ENCODE assay signal across 24 mouse cellular contexts in the genomic region with DNA sequence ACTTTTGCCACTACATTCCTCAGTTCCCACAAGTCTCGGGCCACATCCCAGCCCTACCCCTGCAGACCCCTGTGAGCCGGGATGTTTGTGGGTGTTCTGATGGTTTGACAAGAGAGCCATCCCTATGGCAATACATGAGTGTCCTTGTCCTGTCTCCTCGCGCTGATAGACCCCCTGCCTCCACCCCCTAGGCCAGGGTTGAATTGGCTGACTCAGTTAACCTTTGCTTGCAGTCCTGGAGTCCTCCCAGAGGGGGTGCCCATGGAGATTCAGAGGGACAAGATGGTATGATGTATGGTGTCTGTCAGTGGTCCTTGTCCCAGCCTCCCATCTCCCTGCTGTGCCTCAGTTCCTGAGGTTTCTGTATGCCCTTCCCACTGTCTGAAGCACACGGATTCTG. TPM values are rescaled to one million over a fixed set of nuclear protein-coding genes. Genes with fewer than 3 reads are reported as not detected.
DNase-seq lines count a peak whose midpoint lies in the region; ATAC-seq lines count a peak whose summit lies in the region.
"Had no signal": no experiment of that assay in that cellular context is flagged by ENCODE, and none has a peak within 500 bp of the region (broad histone marks: within the 10 kb centered on the region; RNA-seq: fewer than 3 reads in every experiment).

No protein-coding gene starts in this region.

- no peak overlapping the region for H3K4me2 ChIP-seq in hindbrain, embryonic 12.5 days (replicated peaks)
- H3K4me2 ChIP-seq in hindbrain, embryonic 16.5 days (ENCODE audit: low read length), result no peak overlapping the region
- H3K4me2 ChIP-seq in hindbrain, embryonic 13.5 days, result no peak overlapping the region
- no peak overlapping the region for H3K4me2 ChIP-seq in hindbrain, embryonic 14.5 days (replicated peaks)
- no peak overlapping the region for H3K4me2 ChIP-seq in limb, embryonic 11.5 days (ENCODE audit: low read depth, severe bottlenecking)

- H3K4me3 ChIP-seq in hindbrain, embryonic 12.5 days, result no peak overlapping the region
- no peak overlapping the region for H3K4me3 ChIP-seq in hindbrain, embryonic 16.5 days (ENCODE audit: low read length)
- H3K4me3 ChIP-seq in hindbrain, embryonic 13.5 days, result no peak overlapping the region
- H3K4me3 ChIP-seq in hindbrain, embryonic 14.5 days (replicated peaks; ENCODE audit: low read length), result no peak overlapping the region
- no peak overlapping the region for H3K4me3 ChIP-seq in limb, embryonic 11.5 days (ENCODE audit: low read depth, low read length)
- no peak overlapping the region for H3K4me3 ChIP-seq in limb, embryonic 10.5 days

- peaks cover 16% of the 10 kb centered on the region for H3K4me1 ChIP-seq in hindbrain, embryonic 12.5 days
- H3K4me1 ChIP-seq in hindbrain, embryonic 16.5 days (ENCODE audit: control insufficient read depth, insufficient read depth, low read depth, low read length), result peaks cover 11% of the 10 kb centered on the region
- H3K4me1 ChIP-seq in hindbrain, embryonic 13.5 days (replicated peaks), result peaks cover 13% of the 10 kb centered on the region
- H3K4me1 ChIP-seq in hindbrain, embryonic 14.5 days (replicated peaks; ENCODE audit: control insufficient read depth, insufficient read depth, low read length), result peaks cover 6% of the 10 kb centered on the region
- peaks cover 6% of the 10 kb centered on the region for H3K4me1 ChIP-seq in limb, embryonic 11.5 days (ENCODE audit: control insufficient read depth, insufficient read depth, low read length)
- peaks cover 12% of the 10 kb centered on the region for H3K4me1 ChIP-seq in limb, embryonic 10.5 days

- H3K9me3 ChIP-seq in hindbrain, embryonic 12.5 days (replicated peaks), result no peaks in the 10 kb centered on the region
- H3K9me3 ChIP-seq in hindbrain, embryonic 16.5 days (ENCODE audit: control insufficient read depth, low read length), result no peaks in the 10 kb centered on the region
- no peaks in the 10 kb centered on the region for H3K9me3 ChIP-seq in hindbrain, embryonic 13.5 days
- no peaks in the 10 kb centered on the region for H3K9me3 ChIP-seq in hindbrain, embryonic 14.5 days (ENCODE audit: control insufficient read depth, low read length)
- no peaks in the 10 kb centered on the region for H3K9me3 ChIP-seq in limb, embryonic 11.5 days (ENCODE audit: control insufficient read depth, low read length)
- H3K9me3 ChIP-seq in limb, embryonic 10.5 days (replicated peaks), result no peaks in the 10 kb centered on the region
- H3K9me3 ChIP-seq: G1E had no signal

- ATAC-seq in hindbrain, embryonic 12.5 days (ENCODE audit: low FRiP score), result no peak
- ATAC-seq in hindbrain, embryonic 16.5 days, result no peak
- no peak for ATAC-seq in hindbrain, embryonic 13.5 days (ENCODE audit: low FRiP score)
- no peak for ATAC-seq in hindbrain, embryonic 14.5 days (ENCODE audit: low FRiP score)
- ATAC-seq in limb, embryonic 11.5 days (ENCODE audit: insufficient number of reproducible peaks, low FRiP score, low TSS enrichment, low read depth), result no peak
- ATAC-seq: activated CD4-positive, CD25-positive, alpha-beta regulatory T cell, adult 4 months; CD4-positive, CD25-positive, alpha-beta regulatory T cell, adult 4 months; Patski had no signal

- no peaks in the 10 kb centered on the region for H3K36me3 ChIP-seq in hindbrain, embryonic 12.5 days
- H3K36me3 ChIP-seq in hindbrain, embryonic 16.5 days (ENCODE audit: control insufficient read depth, insufficient read depth, low read length), result no peaks in the 10 kb centered on the region
- H3K36me3 ChIP-seq in hindbrain, embryonic 13.5 days, result no peaks in the 10 kb centered on the region
- H3K36me3 ChIP-seq in hindbrain, embryonic 14.5 days (replicated peaks; ENCODE audit: control insufficient read depth, insufficient read depth), result no peaks in the 10 kb centered on the region
- no peaks in the 10 kb centered on the region for H3K36me3 ChIP-seq in limb, embryonic 11.5 days (ENCODE audit: control insufficient read depth, insufficient read depth, low read length)
- no peaks in the 10 kb centered on the region for H3K36me3 ChIP-seq in limb, embryonic 10.5 days
- H3K36me3 ChIP-seq: G1E had no signal

- peaks cover 49% of the 10 kb centered on the region for H3K27me3 ChIP-seq in hindbrain, embryonic 12.5 days
- H3K27me3 ChIP-seq in hindbrain, embryonic 16.5 days (replicated peaks; ENCODE audit: control insufficient read depth, insufficient read depth, low read length), result peaks cover 2% of the 10 kb centered on the region; the same call in 1 of the 2 replicates
- H3K27me3 ChIP-seq in hindbrain, embryonic 13.5 days, result peaks cover 54% of the 10 kb centered on the region
- H3K27me3 ChIP-seq in hindbrain, embryonic 14.5 days (ENCODE audit: control insufficient read depth, insufficient read depth, low read length), result no peaks in the 10 kb centered on the region
- H3K27me3 ChIP-seq in limb, embryonic 11.5 days (ENCODE audit: control insufficient read depth, insufficient read depth, low read length), result no peaks in the 10 kb centered on the region
- H3K27me3 ChIP-seq in limb, embryonic 10.5 days (ENCODE audit: low read depth, poor library complexity, severe bottlenecking), result peaks cover 57% of the 10 kb centered on the region
- H3K27me3 ChIP-seq: Patski had no signal

- 0 out of 2 replicates have a peak overlapping the region, but pooled peaks have one; percentile 18 for H3K9ac ChIP-seq in hindbrain, embryonic 12.5 days
- H3K9ac ChIP-seq in hindbrain, embryonic 16.5 days (ENCODE audit: low read depth, low read length), result no peak overlapping the region
- H3K9ac ChIP-seq in hindbrain, embryonic 13.5 days, result 0 out of 2 replicates have a peak overlapping the region, but pooled peaks have one; percentile 19
- no peak overlapping the region for H3K9ac ChIP-seq in hindbrain, embryonic 14.5 days
- 0 out of 2 replicates have a peak overlapping the region, but pooled peaks have one; percentile 7 for H3K9ac ChIP-seq in limb, embryonic 11.5 days (ENCODE audit: low read length)

- DNase-seq in heart, adult 11 months, result peak; percentile 90
- no peak for DNase-seq in heart, postnatal 4 days
- DNase-seq in hindbrain, embryonic 14.5 days (ENCODE audit: low spot score), result no peak
- DNase-seq in limb, embryonic 11.5 days (ENCODE audit: low spot score), result no peak
- no peak for DNase-seq in limb, embryonic 10.5 days (ENCODE audit: low spot score)
- DNase-seq: adrenal gland, adult 2 months; adrenal gland, adult 8-10 months; adrenal gland, postnatal 10 days; adrenal gland, postnatal 14 days; adrenal gland, postnatal 25 days; adrenal gland, postnatal 36 days; B cell, adult 2 months; cerebellum, adult 11 months; cerebellum, adult 11-12 months had no signal

- 43% methylated on average over 5 of the region's 5 CpGs for WGBS in hindbrain, embryonic 12.5 days
- WGBS in hindbrain, embryonic 16.5 days, result 47% methylated on average over 5 of the region's 5 CpGs
- 41% methylated on average over 5 of the region's 5 CpGs for WGBS in hindbrain, embryonic 13.5 days
- 54% methylated on average over 5 of the region's 5 CpGs for WGBS in hindbrain, embryonic 14.5 days
- 55% methylated on average over 5 of the region's 5 CpGs for WGBS in limb, embryonic 11.5 days
- 54% methylated on average over 5 of the region's 5 CpGs for WGBS in limb, embryonic 10.5 days

- no peak overlapping the region for H3K27ac ChIP-seq in hindbrain, embryonic 12.5 days
- H3K27ac ChIP-seq in hindbrain, embryonic 16.5 days (ENCODE audit: low read depth, low read length), result no peak overlapping the region
- no peak overlapping the region for H3K27ac ChIP-seq in hindbrain, embryonic 13.5 days
- no peak overlapping the region for H3K27ac ChIP-seq in hindbrain, embryonic 14.5 days
- no peak overlapping the region for H3K27ac ChIP-seq in limb, embryonic 11.5 days (replicated peaks; ENCODE audit: low read depth, low read length)
- no peak overlapping the region for H3K27ac ChIP-seq in limb, embryonic 10.5 days

RNA-seq across cellular contexts. Expression of gene Fosb, which starts 4.2 kb away (rescaled TPM):
- total RNA-seq in heart, postnatal 4 days (2021), result under 1 TPM; 0.52 to 0.86 TPM
- 0.10 TPM in 1 of 2 replicates, not detected in the other for polyA plus RNA-seq in hindbrain, embryonic 12.5 days (2016; fragmentation: Nextera tagmentation; extraction: Ambion mirVana)
- 0.06 and 0.10 TPM in 2 replicates for polyA plus RNA-seq in hindbrain, embryonic 16.5 days (2015; fragmentation: Nextera tagmentation; extraction: Ambion mirVana)
- 0.06 and 0.08 TPM in 2 replicates for polyA plus RNA-seq in hindbrain, embryonic 13.5 days (2015; fragmentation: Nextera tagmentation; extraction: Ambion mirVana)
- 0.12 TPM in 1 of 2 replicates, not detected in the other for polyA plus RNA-seq in hindbrain, embryonic 14.5 days (2014; fragmentation: Nextera tagmentation; extraction: Ambion mirVana)
- polyA plus RNA-seq in limb, embryonic 11.5 days (2014; fragmentation: Nextera tagmentation; extraction: Ambion mirVana), result 0.06 TPM in 1 of 2 replicates, not detected in the other
- polyA plus RNA-seq in limb, embryonic 10.5 days (2016; fragmentation: Nextera tagmentation; extraction: Ambion mirVana), result 0.04 and 0.11 TPM in 2 replicates

RNA-seq across cellular contexts. Expression of gene Ercc1, which starts 30.5 kb away (rescaled TPM):
- total RNA-seq in heart, postnatal 4 days (2021), result 10 to 100 TPM; 42.4 to 43.5 TPM
- 95.6 and 96.8 TPM in 2 replicates for polyA plus RNA-seq in hindbrain, embryonic 12.5 days (2016; fragmentation: Nextera tagmentation; extraction: Ambion mirVana)
- polyA plus RNA-seq in hindbrain, embryonic 16.5 days (2015; fragmentation: Nextera tagmentation; extraction: Ambion mirVana), result 80.6 and 87.2 TPM in 2 replicates
- polyA plus RNA-seq in hindbrain, embryonic 13.5 days (2015; fragmentation: Nextera tagmentation; extraction: Ambion mirVana), result 84.9 and 96.6 TPM in 2 replicates
- 82.6 and 86.1 TPM in 2 replicates for polyA plus RNA-seq in hindbrain, embryonic 14.5 days (2014; fragmentation: Nextera tagmentation; extraction: Ambion mirVana)
- polyA plus RNA-seq in limb, embryonic 11.5 days (2014; fragmentation: Nextera tagmentation; extraction: Ambion mirVana), result 104 and 114 TPM in 2 replicates
- 97.8 and 101 TPM in 2 replicates for polyA plus RNA-seq in limb, embryonic 10.5 days (2016; fragmentation: Nextera tagmentation; extraction: Ambion mirVana)

RNA-seq across cellular contexts. Expression of gene Rtn2, which starts 31.6 kb away (rescaled TPM):
- 10 to 100 TPM; 30.2 to 32.3 TPM for total RNA-seq in heart, postnatal 4 days (2021)
- polyA plus RNA-seq in hindbrain, embryonic 12.5 days (2016; fragmentation: Nextera tagmentation; extraction: Ambion mirVana), result 67.8 and 68.0 TPM in 2 replicates
- 124 and 126 TPM in 2 replicates for polyA plus RNA-seq in hindbrain, embryonic 16.5 days (2015; fragmentation: Nextera tagmentation; extraction: Ambion mirVana)
- polyA plus RNA-seq in hindbrain, embryonic 13.5 days (2015; fragmentation: Nextera tagmentation; extraction: Ambion mirVana), result 101 and 104 TPM in 2 replicates
- 106 and 112 TPM in 2 replicates for polyA plus RNA-seq in hindbrain, embryonic 14.5 days (2014; fragmentation: Nextera tagmentation; extraction: Ambion mirVana)
- 9.0 and 10.0 TPM in 2 replicates for polyA plus RNA-seq in limb, embryonic 11.5 days (2014; fragmentation: Nextera tagmentation; extraction: Ambion mirVana)
- 5.5 and 5.6 TPM in 2 replicates for polyA plus RNA-seq in limb, embryonic 10.5 days (2016; fragmentation: Nextera tagmentation; extraction: Ambion mirVana)
- polyA plus RNA-seq: activated CD4-positive, CD25-positive, alpha-beta regulatory T cell, adult 4 months; CD4-positive, CD25-positive, alpha-beta regulatory T cell, adult 4 months had no signal

RNA-seq across cellular contexts. Expression of gene Ppm1n, which starts 34.2 kb away (rescaled TPM):
- under 1 TPM in 1 of 2 experiments, not detected in 1; 0.26 TPM for total RNA-seq in heart, postnatal 4 days (2021)
- 0.17 TPM in 1 of 2 replicates, not detected in the other for polyA plus RNA-seq in hindbrain, embryonic 12.5 days (2016; fragmentation: Nextera tagmentation; extraction: Ambion mirVana)
- polyA plus RNA-seq in hindbrain, embryonic 16.5 days (2015; fragmentation: Nextera tagmentation; extraction: Ambion mirVana), result 0.79 and 1.5 TPM in 2 replicates
- 0.49 and 0.69 TPM in 2 replicates for polyA plus RNA-seq in hindbrain, embryonic 13.5 days (2015; fragmentation: Nextera tagmentation; extraction: Ambion mirVana)
- polyA plus RNA-seq in hindbrain, embryonic 14.5 days (2014; fragmentation: Nextera tagmentation; extraction: Ambion mirVana), result 0.74 and 1.0 TPM in 2 replicates
- 0.24 TPM in 1 of 2 replicates, not detected in the other for polyA plus RNA-seq in limb, embryonic 11.5 days (2014; fragmentation: Nextera tagmentation; extraction: Ambion mirVana)
- 0.16 and 0.39 TPM in 2 replicates for polyA plus RNA-seq in limb, embryonic 10.5 days (2016; fragmentation: Nextera tagmentation; extraction: Ambion mirVana)
- total RNA-seq: adrenal gland, adult 18-20 months; adrenal gland, adult 2 months; adrenal gland, adult 8-10 months; adrenal gland, postnatal 25 days; adrenal gland, postnatal 36 days; CH12.LX; G1E; MEL had no signal
- polyA plus RNA-seq: G1E had no signal

RNA-seq across cellular contexts. Expression of gene Vasp, which starts 42.4 kb away (rescaled TPM):
- total RNA-seq in heart, postnatal 4 days (2021), result 100 to 1,000 TPM; 117 to 119 TPM
- 52.7 and 60.3 TPM in 2 replicates for polyA plus RNA-seq in hindbrain, embryonic 12.5 days (2016; fragmentation: Nextera tagmentation; extraction: Ambion mirVana)
- polyA plus RNA-seq in hindbrain, embryonic 16.5 days (2015; fragmentation: Nextera tagmentation; extraction: Ambion mirVana), result 39.9 and 42.9 TPM in 2 replicates
- 38.5 and 39.7 TPM in 2 replicates for polyA plus RNA-seq in hindbrain, embryonic 13.5 days (2015; fragmentation: Nextera tagmentation; extraction: Ambion mirVana)
- 32.7 and 35.3 TPM in 2 replicates for polyA plus RNA-seq in hindbrain, embryonic 14.5 days (2014; fragmentation: Nextera tagmentation; extraction: Ambion mirVana)
- polyA plus RNA-seq in limb, embryonic 11.5 days (2014; fragmentation: Nextera tagmentation; extraction: Ambion mirVana), result 62.3 and 65.6 TPM in 2 replicates
- 68.1 and 75.7 TPM in 2 replicates for polyA plus RNA-seq in limb, embryonic 10.5 days (2016; fragmentation: Nextera tagmentation; extraction: Ambion mirVana)

Comparison
In these comparisons a context has a peak if more than half of its experiments do, and no peak if none do; other contexts are left out.
1. H3K9ac ChIP-seq: peak in hindbrain, embryonic 12.5 days (single experiment), hindbrain, embryonic 13.5 days (single experiment) and limb, embryonic 11.5 days (single experiment); none in hindbrain, embryonic 16.5 days (single experiment) and hindbrain, embryonic 14.5 days (single experiment).